Mouse (Mus musculus): ENCODE measurements around the gene Retn. TPM values are rescaled to one million over a fixed set of nuclear protein-coding genes. Genes with fewer than 3 reads are reported as not detected.

The Retn gene
- polyA plus RNA-seq, 1 experiment = 0.39 TPM

DNA sequence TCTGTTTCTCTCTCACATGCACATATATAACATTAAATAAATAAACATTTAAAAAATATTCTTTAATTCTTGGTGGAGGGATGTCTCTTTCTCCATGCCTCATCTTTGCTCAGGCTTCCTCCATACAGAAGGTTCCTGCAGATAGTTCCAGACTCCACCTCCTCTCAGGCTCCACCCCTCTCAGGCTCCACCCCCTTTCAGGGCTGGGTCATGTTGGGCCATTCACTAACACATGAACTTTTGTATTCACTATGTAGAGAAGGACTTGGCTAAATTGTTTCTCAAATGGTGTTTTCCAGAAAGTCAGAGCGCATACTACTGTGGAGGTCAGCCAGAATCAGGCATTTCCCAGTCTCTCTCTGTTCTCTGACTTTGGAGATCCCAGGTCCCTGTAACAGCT is 45.9 kb downstream of the Retn start:
- TF ChIP-seq GATA1 (IDR thresholded peaks at IDR 0.05; ENCODE audit: borderline replicate concordance, low read length) (no peak), FLI1 (IDR thresholded peaks at IDR 0.05; ENCODE audit: low read length) (no peak)
- H3K9me3 ChIP-seq = no peaks in the 10 kb centered on the region

DNA sequence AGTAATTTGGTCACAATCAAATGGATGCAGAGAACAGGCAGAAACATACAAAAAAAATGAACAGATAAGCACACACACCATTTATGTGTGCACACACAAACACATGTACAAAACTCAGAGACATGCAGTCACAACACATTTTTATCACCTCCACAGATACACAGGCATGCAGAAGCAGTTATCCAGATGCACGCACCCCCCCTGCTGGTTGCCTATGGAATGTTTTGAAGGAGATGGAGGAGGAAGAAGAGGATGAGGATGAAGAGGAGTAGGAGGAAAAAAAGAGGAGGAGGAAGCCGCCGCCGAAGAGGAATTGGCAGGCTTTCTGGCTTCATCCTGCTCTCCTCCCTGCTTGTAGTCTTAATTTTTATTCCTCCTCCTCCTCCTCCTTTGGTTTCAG is 50.1 kb downstream of the Retn start:
- Histone ChIP-seq H3K36me3 (replicated peaks; ENCODE audit: low read length) (no peaks in the 10 kb centered on the region), H3K9me3 (no peaks in the 10 kb centered on the region)
- TF ChIP-seq FLI1 (IDR thresholded peaks at IDR 0.05; ENCODE audit: low read length) (no peak), GATA1 (IDR thresholded peaks at IDR 0.05; ENCODE audit: borderline replicate concordance, low read length) (no peak)

More for the DNA sequence above, 45.9 kb downstream of the Retn start:
- H3K27me3 ChIP-seq (replicated peaks) = peaks cover 10% of the 10 kb centered on the region
- peaks cover 42% of the 10 kb centered on the region for H3K4me1 ChIP-seq
- no peak overlapping the region for H3K4me3 ChIP-seq (replicated peaks)
- H3K36me3 ChIP-seq (replicated peaks; ENCODE audit: low read length) = no peaks in the 10 kb centered on the region

DNA sequence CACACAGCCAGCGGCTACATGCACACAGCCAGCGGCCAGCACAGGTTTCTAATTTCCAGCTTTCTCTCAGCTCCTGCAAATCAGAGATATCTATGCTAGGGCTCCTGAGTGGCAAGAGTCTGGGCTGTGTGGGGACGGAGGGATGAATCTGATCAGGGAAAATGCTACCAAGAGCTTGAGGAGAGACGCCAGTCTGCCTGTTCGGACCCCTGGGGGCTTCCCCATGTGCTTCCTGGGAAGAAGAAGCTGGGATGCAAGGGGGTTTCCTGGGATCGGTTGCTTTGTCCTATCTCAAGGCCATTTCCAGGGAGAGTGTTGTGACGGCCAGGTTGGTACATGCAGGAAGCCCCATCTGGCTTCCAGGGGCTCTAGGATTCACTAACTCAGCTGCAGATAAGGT is 52.0 kb downstream of the Retn start:
- Histone ChIP-seq H3K36me3 (replicated peaks; ENCODE audit: low read length) (no peaks in the 10 kb centered on the region), H3K4me3 (replicated peaks) (no peak overlapping the region), H3K4me1 (peaks cover 69% of the 10 kb centered on the region), H3K9me3 (no peaks in the 10 kb centered on the region), H3K27me3 (replicated peaks) (peaks cover 9% of the 10 kb centered on the region)
- TF ChIP-seq FLI1 (IDR thresholded peaks at IDR 0.05; ENCODE audit: low read length) = no peak
- no peak for TF ChIP-seq GATA1 (IDR thresholded peaks at IDR 0.05; ENCODE audit: borderline replicate concordance, low read length)

More for the DNA sequence above, 50.1 kb downstream of the Retn start:
- Histone ChIP-seq H3K4me3 (replicated peaks) (no peak overlapping the region), H3K4me1 (peaks cover 63% of the 10 kb centered on the region), H3K27me3 (replicated peaks) (peaks cover 9% of the 10 kb centered on the region)

Other genes with a start within 250 kb of the Retn start
- 2.8 and 3.7 TPM in 2 replicates for gene Pex11g, start 188.1 kb upstream of the Retn start, polyA plus RNA-seq (2012; ENCODE audit: insufficient read depth, low replicate concordance)
- not detected in 2 replicates for gene Tex45, start 184.9 kb upstream of the Retn start, polyA plus RNA-seq (2012; ENCODE audit: insufficient read depth, low replicate concordance)
- gene Zfp358, start 162.6 kb upstream of the Retn start, polyA plus RNA-seq (2012; ENCODE audit: insufficient read depth, low replicate concordance) = 19.3 and 36.7 TPM in 2 replicates
- 142 and 183 TPM in 2 replicates for gene Mcoln1, start 155.3 kb upstream of the Retn start, polyA plus RNA-seq (2012; ENCODE audit: insufficient read depth, low replicate concordance)
- 13.8 and 16.2 TPM in 2 replicates for gene Pnpla6, start 140.4 kb upstream of the Retn start, polyA plus RNA-seq (2012; ENCODE audit: insufficient read depth, low replicate concordance)
- not detected in 2 replicates for gene C330021F23Rik, start 87.8 kb upstream of the Retn start, polyA plus RNA-seq (2012; ENCODE audit: insufficient read depth, low replicate concordance)
- gene Camsap3, start 68.5 kb upstream of the Retn start, polyA plus RNA-seq (2012; ENCODE audit: insufficient read depth, low replicate concordance) = 0.36 TPM in 1 of 2 replicates, not detected in the other
- 35.4 and 48.4 TPM in 2 replicates for gene Xab2, start 34.5 kb upstream of the Retn start, polyA plus RNA-seq (2012; ENCODE audit: insufficient read depth, low replicate concordance)
- 58.2 and 85.9 TPM in 2 replicates for gene Pet100, start 34.2 kb upstream of the Retn start, polyA plus RNA-seq (2012; ENCODE audit: insufficient read depth, low replicate concordance)
- gene Pcp2, start 30.2 kb upstream of the Retn start, polyA plus RNA-seq (2012; ENCODE audit: insufficient read depth, low replicate concordance) = 11.1 TPM in 1 of 2 replicates, not detected in the other
- 533 and 675 TPM in 2 replicates for gene Stxbp2, start 24.8 kb upstream of the Retn start, polyA plus RNA-seq (2012; ENCODE audit: insufficient read depth, low replicate concordance)
- gene Mcemp1, start 10.0 kb downstream of the Retn start, polyA plus RNA-seq (2012; ENCODE audit: insufficient read depth, low replicate concordance) = 0.10 TPM in 1 of 2 replicates, not detected in the other
- 2.8 TPM in 1 of 2 replicates, not detected in the other for gene Fcor, start 16.6 kb downstream of the Retn start, polyA plus RNA-seq (2012; ENCODE audit: insufficient read depth, low replicate concordance)
- 10.6 and 25.8 TPM in 2 replicates for gene Trappc5, start 20.5 kb downstream of the Retn start, polyA plus RNA-seq (2012; ENCODE audit: insufficient read depth, low replicate concordance)
- 0.07 TPM in 1 of 2 replicates, not detected in the other for gene Fcer2a, start 38.4 kb downstream of the Retn start, polyA plus RNA-seq (2012; ENCODE audit: insufficient read depth, low replicate concordance)
- gene Clec4g, start 64.9 kb downstream of the Retn start, polyA plus RNA-seq (2012; ENCODE audit: insufficient read depth, low replicate concordance) = 1.2 and 11.6 TPM in 2 replicates
- not detected in 2 replicates for gene Cd209a, start 93.2 kb downstream of the Retn start, polyA plus RNA-seq (2012; ENCODE audit: insufficient read depth, low replicate concordance)
- gene Cd209e, start 198.5 kb downstream of the Retn start, polyA plus RNA-seq (2012; ENCODE audit: insufficient read depth, low replicate concordance) = not detected in 2 replicates
- not detected in 2 replicates for gene Cd209d, start 222.8 kb downstream of the Retn start, polyA plus RNA-seq (2012; ENCODE audit: insufficient read depth, low replicate concordance)

All from megakaryocyte, embryonic 14.5 days (primary cell).